Mouse (Mus musculus) midbrain, embryonic 14.5 days (tissue): Measurements from ENCODE around the gene Coq3. TPM values are rescaled to one million over a fixed set of nuclear protein-coding genes. Genes with fewer than 3 reads are reported as not detected.
A peak's percentile ranks its signal among the peaks of the same experiment; 100 is the strongest.

ENCODE experiments used
- ATAC-seq: fragments of 200-750 bp; cut with Nextera tagmentation; 2 replicates; pipeline ENCODE4 v1.8.0; 2017; ENCODE audit warnings: moderate number of reproducible peaks, moderate library complexity; ENCODE audit not compliant: low FRiP score, low TSS enrichment
- DNase-seq: peaks from one replicate; pipeline ENCODE4 v3.0.0-alpha.2; 2015
- H3K27ac ChIP-seq: fragments of 300-500 bp; sonication (generic); replicated peaks from 2 replicates; pipeline ENCODE4 v1.5.1; 2014; ENCODE audit warnings: mild to moderate bottlenecking, low read depth, low read length, moderate library complexity
- H3K27me3 ChIP-seq: fragments of 300-500 bp; sonication (generic); 2 replicates; pipeline ENCODE4 v1.6.1; 2014; ENCODE audit warnings: low read length, control low read depth, mixed read lengths; ENCODE audit not compliant: control insufficient read depth, insufficient read depth
- H3K36me3 ChIP-seq: fragments of 300-500 bp; sonication (generic); 2 replicates; pipeline ENCODE4 v1.6.1; 2014; ENCODE audit warnings: low read length, control low read depth; ENCODE audit not compliant: control insufficient read depth, insufficient read depth
- H3K4me1 ChIP-seq: fragments of 300-500 bp; sonication (generic); 2 replicates; pipeline ENCODE4 v1.6.1; 2014; ENCODE audit warnings: mild to moderate bottlenecking, antibody characterized with exemption, low read length, control low read depth; ENCODE audit not compliant: control insufficient read depth, insufficient read depth
- H3K4me2 ChIP-seq: fragments of 300-500 bp; sonication (generic); 2 replicates; pipeline ENCODE4 v1.6.1; 2014; ENCODE audit warnings: mild to moderate bottlenecking, low read length, moderate library complexity
- H3K4me3 ChIP-seq: fragments of 300-500 bp; sonication (generic); replicated peaks from 2 replicates; pipeline ENCODE4 v1.5.1; 2014; ENCODE audit warnings: low read depth, low read length
- H3K9ac ChIP-seq: fragments of 300-500 bp; sonication (generic); replicated peaks from 2 replicates; pipeline ENCODE4 v1.6.1; 2014; ENCODE audit warnings: mild to moderate bottlenecking, low read length, moderate library complexity
- H3K9me3 ChIP-seq: fragments of 300-500 bp; sonication (generic); 2 replicates; pipeline ENCODE4 v1.6.1; 2016; ENCODE audit warnings: low read length, control low read depth, mixed read lengths; ENCODE audit not compliant: control insufficient read depth
- WGBS: fragments of 180-500 bp; shearing (Covaris S2); extraction: QIAGEN DNeasy Blood & Tissue Kit; methylation state at CpG from one replicate; pipeline ENCODE4 v1.1.7; 2014; 5-methylcytosine and 5-hydroxymethylcytosine counted together
- polyA plus RNA-seq: library from polyadenylated mRNA; unstranded; fragments of >200 nt; fragmentation: Nextera tagmentation; extraction: Ambion mirVana; gene quantifications from 2 replicates; pipeline ENCODE4 v1.2.1, GENCODE M21; 2014

The Coq3 gene
- polyA plus RNA-seq, result 13.8 and 14.3 TPM in 2 replicates

DNA sequence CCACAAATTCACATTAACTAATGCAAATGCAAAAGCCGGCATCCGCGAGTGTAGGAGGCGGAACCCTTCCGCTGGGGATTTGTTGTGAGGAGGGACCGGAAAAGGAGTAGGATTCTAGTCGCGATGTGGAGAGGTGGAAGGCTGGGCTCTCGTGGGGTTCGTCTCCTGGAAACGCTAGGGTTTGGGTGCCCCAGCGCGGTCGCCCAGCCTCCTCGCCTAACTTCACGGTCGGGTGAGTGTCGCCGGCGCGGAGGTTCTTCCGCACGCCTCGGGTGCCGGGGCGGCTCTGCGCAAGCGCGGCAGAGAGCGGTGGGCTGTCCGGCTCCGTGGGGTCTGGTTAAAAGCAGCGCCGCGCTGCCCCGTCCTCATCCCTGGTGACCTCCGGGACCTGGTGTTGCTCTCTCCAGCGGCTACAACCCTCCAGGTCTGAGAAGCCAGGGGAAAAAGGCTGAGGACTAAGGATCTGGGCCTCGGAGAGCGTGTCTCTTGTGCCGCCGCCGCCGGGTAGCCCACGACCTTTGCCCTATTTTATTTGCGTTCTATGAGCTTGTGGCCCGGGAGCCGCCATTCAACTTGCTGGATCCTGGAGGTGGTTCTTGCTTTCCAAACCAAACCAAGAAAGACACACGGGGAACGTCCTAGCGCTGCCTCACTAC lies at the start of gene Coq3:
Coq3 (plus strand) TSS at position 109 of the 656 bp plus-strand sequence.
- Histone ChIP-seq H3K27me3 (no peaks in the 10 kb centered on the region), H3K4me2 (peak within 1 kb of the TSS; percentile 68), H3K27ac (peak within 1 kb of the TSS; percentile 91), H3K36me3 (peaks cover 18% of the 10 kb centered on the region), H3K4me1 (no peaks in the 10 kb centered on the region), H3K4me3 (peak within 1 kb of the TSS; percentile 73), H3K9me3 (no peaks in the 10 kb centered on the region), H3K9ac (peak within 1 kb of the TSS; percentile 82)
- WGBS, result under 1% methylated on average over 51 of the region's 51 CpGs
- ATAC-seq (peak; percentile 91), DNase-seq (peak; percentile 89)

DNA sequence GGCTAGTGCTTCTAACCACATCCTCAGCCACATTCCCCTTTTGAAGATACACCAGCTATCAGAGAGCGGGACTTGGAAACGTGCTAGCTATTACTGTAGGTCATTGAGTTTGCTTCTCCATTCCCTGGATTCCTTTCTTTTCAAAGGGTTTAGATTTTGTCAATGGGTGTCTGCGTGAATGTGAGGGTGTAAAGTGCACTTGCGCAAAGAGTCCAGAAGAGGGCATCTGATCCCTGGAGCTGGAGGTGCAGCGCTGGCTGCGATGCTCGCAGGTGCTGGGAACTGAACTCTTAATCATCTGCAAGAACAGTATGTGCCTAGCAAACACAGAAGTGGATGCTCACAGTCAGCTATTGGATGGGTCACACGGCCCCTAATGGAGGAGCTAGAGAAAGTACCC lies 46.6 kb upstream of the Coq3 start:
- ATAC-seq (no peak), DNase-seq (no peak)
- Histone ChIP-seq H3K36me3 (peaks cover 18% of the 10 kb centered on the region), H3K27ac (no peak overlapping the region), H3K4me3 (no peak overlapping the region), H3K9ac (no peak overlapping the region), H3K9me3 (no peaks in the 10 kb centered on the region), H3K27me3 (no peaks in the 10 kb centered on the region), H3K4me1 (no peaks in the 10 kb centered on the region), H3K4me2 (no peak overlapping the region)
- WGBS, result 94% methylated on average over 8 of the region's 8 CpGs

DNA sequence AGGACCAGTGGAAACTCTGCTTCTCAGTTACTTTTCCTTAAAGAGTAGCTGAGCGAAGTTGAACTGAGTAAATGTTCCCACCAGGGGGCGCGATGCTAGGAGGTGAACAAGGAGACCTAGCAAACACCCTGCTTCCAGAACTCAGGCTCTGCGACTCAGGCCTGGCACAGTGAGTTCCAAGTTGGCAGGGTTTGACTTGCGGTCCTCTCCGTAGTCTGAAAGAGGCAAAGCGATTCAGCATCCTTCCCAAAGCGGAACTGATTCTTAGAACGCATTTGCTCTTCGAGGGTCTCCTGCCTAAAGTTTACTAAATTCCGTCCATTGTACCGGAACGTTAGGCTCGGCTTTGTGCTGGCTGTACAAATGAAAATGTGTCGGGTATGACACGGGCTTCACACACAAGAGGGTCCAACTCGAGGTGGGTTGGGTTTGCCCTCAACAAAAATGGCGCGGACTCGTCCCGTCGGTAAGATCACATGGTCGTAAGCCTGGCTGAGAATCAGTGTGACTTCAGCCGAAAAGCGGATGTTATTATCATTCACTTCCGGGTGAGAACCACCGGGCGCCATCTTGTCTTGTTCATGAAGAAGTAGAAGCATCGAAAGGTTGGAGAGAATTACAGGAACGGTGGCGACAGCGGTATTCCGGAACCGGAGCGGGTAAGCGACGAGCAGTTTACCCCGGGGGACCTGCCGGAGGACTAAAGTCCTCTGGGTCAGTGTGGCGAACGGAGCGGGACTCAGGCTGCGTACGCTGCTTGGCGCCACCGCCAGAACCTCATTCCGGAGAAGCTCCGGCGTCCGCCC lies 31.8 kb upstream of the Coq3 start, which contains the start of gene Pnisr:
Pnisr (plus strand) TSS at position 103 of the 806 bp plus-strand sequence.
- WGBS, result under 1% methylated on average over 50 of the region's 50 CpGs
- ATAC-seq (peak; percentile 97), DNase-seq (peak; percentile 98)
- peak within 1 kb of the TSS; percentile 62 for H3K4me2 ChIP-seq
- H3K36me3 ChIP-seq, result no peaks in the 10 kb centered on the region
- H3K4me3 ChIP-seq, result peak within 1 kb of the TSS; percentile 61
- H3K27ac ChIP-seq, result peak within 1 kb of the TSS; percentile 94
- peaks cover 21% of the 10 kb centered on the region for H3K4me1 ChIP-seq
- peak within 1 kb of the TSS; percentile 80 for H3K9ac ChIP-seq
- no peaks in the 10 kb centered on the region for H3K9me3 ChIP-seq
- no peaks in the 10 kb centered on the region for H3K27me3 ChIP-seq

DNA sequence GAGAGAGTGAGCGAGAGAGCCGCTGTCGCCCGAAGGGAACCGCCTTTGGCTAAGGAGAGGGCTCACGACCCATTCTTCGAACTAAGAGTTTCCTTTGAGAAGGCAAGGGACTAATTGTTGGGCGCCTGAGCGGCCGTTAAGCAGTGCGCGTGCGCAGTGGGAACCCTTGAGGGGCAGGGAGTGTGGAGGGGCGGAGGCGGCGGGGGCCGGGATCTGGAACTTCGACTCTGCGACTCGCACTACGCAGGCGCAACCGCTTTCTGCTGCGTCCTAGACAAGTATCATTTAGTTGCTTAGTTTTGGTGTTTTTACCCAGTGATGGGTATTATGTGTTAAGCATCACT lies 31.2 kb upstream of the Coq3 start:
- DNase-seq (peak; percentile 96), ATAC-seq (peak; percentile 89)
- Histone ChIP-seq H3K4me2 (peak overlapping the region; percentile 62), H3K9me3 (no peaks in the 10 kb centered on the region), H3K9ac (peak overlapping the region; percentile 80), H3K4me3 (peak overlapping the region; percentile 61), H3K27ac (peak overlapping the region; percentile 94), H3K36me3 (no peaks in the 10 kb centered on the region), H3K27me3 (no peaks in the 10 kb centered on the region), H3K4me1 (peaks cover 21% of the 10 kb centered on the region)
- under 1% methylated on average over 24 of the region's 24 CpGs for WGBS

DNA sequence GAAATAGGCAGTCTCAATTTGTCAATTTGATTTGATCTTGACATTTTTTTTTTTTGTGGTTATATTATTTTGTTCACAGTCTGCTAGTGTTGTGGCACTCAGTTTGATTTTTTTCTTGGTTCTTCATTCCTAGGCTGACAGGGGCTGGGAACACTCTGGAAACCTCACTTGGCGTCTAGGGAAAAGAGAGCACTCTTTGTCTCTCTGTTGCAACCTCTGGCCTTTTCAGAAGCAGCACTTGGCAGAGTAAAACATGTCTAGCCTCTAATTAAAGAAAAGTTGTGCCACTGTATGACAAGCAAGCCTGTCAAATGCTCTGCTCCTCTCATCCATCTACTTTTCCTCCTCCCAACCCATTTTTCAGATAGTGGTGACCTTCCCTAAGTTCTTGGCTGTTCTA lies 22.0 kb upstream of the Coq3 start:
- H3K36me3 ChIP-seq, result peaks cover 64% of the 10 kb centered on the region
- no peaks in the 10 kb centered on the region for H3K4me1 ChIP-seq
- no peaks in the 10 kb centered on the region for H3K27me3 ChIP-seq

DNA sequence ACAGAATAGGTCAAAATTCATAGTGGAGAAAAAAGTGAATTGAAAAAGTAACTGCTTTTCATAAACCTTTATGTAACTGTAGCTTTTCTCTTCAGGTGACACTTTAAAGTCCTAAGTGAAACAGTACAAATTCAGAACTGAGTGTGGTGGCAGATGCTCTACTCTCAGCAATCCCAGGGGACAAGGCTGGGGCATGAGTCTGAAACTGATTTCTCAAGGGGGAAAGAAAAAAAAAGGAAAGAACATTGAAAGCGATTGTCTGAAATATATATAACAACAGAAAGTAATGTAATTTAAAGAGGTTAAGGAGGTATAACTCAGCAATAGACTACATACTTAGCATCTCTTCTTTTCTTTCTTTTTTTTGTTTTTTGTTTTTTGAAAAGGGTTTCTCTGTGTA lies 14.2 kb upstream of the Coq3 start:
- ATAC-seq (no peak), DNase-seq (no peak)
- Histone ChIP-seq H3K27ac (no peak overlapping the region), H3K9ac (no peak overlapping the region), H3K27me3 (no peaks in the 10 kb centered on the region), H3K36me3 (peaks cover 68% of the 10 kb centered on the region), H3K4me3 (no peak overlapping the region), H3K4me2 (no peak overlapping the region), H3K4me1 (no peaks in the 10 kb centered on the region), H3K9me3 (no peaks in the 10 kb centered on the region)
- 97% methylated on average over 1 of the region's 1 CpGs for WGBS

More for the DNA sequence above, 22.0 kb upstream of the Coq3 start:
- no peak overlapping the region for H3K4me3 ChIP-seq
- 81% methylated on average over 1 of the region's 1 CpGs for WGBS
- no peak overlapping the region for H3K4me2 ChIP-seq
- no peaks in the 10 kb centered on the region for H3K9me3 ChIP-seq
- H3K9ac ChIP-seq, result no peak overlapping the region
- no peak for ATAC-seq
- DNase-seq, result no peak
- H3K27ac ChIP-seq, result no peak overlapping the region

DNA sequence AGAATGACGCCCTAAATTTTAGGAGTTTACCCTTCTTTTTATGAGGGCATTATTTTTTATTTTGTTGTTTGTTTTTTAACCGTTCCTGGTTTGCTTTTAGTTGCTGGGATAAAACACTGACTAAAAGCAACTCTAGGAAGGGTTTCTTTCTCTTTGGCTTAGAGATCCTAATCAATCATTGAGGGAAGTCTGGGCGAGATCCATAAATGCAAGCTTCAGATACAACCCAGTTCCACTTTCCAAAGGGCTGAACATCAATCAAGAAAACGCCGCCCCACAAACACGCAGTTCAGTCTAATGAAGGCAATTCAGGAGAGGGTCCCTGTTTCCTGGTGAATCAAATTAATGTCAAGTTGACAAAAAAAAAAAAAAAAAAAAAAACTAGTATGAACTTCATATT lies 697 bp upstream of the Coq3 start:
- ATAC-seq, result 0 out of 2 replicates have a peak, but pooled peaks have one; percentile 7
- no peaks in the 10 kb centered on the region for H3K9me3 ChIP-seq
- 36% methylated on average over 6 of the region's 6 CpGs for WGBS

DNA sequence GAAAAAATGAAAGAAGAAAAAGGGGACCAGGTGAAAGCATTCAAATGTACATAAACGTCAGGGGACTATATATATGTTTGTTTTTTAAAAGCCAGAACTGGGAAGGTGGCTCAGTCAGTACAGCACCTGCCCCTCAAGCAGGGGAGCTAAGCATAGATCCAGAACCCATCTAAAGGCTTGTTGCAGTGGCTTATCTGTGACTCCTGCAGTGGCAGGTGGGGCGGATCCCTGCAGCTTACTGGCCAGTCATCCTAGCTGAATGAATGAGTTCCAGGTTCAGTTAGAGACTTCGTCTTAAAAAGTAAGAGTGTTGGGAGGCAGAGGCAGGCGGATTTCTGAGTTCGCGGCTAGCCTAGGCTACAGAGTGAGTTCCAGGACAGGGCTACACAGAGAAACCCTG lies 3.3 kb downstream of the Coq3 start:
- Histone ChIP-seq H3K9ac (no peak overlapping the region), H3K36me3 (0 out of 2 replicates have a peak, but pooled peaks cover 1% of the 10 kb centered on the region), H3K4me2 (no peak overlapping the region), H3K27me3 (no peaks in the 10 kb centered on the region), H3K27ac (no peak overlapping the region), H3K4me1 (no peaks in the 10 kb centered on the region), H3K9me3 (no peaks in the 10 kb centered on the region), H3K4me3 (no peak overlapping the region)
- 93% methylated on average over 6 of the region's 6 CpGs for WGBS
- no peak for DNase-seq
- ATAC-seq, result no peak

More for the DNA sequence above, 697 bp upstream of the Coq3 start:
- H3K4me1 ChIP-seq, result no peaks in the 10 kb centered on the region
- H3K4me2 ChIP-seq, result peak overlapping the region; percentile 68
- peaks cover 26% of the 10 kb centered on the region for H3K36me3 ChIP-seq
- H3K9ac ChIP-seq, result no peak overlapping the region; the same call in 1 of the 2 replicates
- no peak overlapping the region for H3K27ac ChIP-seq
- DNase-seq, result no peak
- peak overlapping the region; percentile 73 for H3K4me3 ChIP-seq
- no peaks in the 10 kb centered on the region for H3K27me3 ChIP-seq
